Mouse (Mus musculus): ENCODE results near the gene Tal1.

DNA sequence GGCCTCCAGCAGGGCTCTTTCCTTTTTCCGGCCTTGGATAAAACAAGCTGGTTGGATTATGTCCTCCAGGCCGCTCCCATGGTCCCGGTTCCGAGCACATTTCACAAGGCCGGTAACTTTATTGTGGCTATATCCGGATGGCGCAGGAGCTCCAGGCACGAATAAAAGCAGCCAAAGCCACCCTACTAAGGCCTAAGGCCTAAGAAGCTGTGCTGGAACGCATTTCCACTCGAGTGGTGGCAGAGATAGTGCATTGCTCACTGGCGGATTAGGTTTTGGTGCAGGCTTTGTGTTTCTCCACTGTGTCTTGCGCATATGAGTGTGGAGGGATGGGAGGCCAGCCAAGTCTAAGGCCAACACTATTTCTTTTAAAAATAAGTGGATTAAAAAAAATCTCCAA is 3.6 kb downstream of the Tal1 start:
- no peak for TF ChIP-seq POLR2A (IDR thresholded peaks at IDR 0.05; ENCODE audit: low read depth, low read length)
- no peak for TF ChIP-seq CTCF (IDR thresholded peaks at IDR 0.05; ENCODE audit: borderline replicate concordance, insufficient read depth, low read length)

All from embryonic fibroblast, embryonic 13.5 days (primary cell).